ENCODE assay signal across 24 mouse cellular contexts in the genomic region with DNA sequence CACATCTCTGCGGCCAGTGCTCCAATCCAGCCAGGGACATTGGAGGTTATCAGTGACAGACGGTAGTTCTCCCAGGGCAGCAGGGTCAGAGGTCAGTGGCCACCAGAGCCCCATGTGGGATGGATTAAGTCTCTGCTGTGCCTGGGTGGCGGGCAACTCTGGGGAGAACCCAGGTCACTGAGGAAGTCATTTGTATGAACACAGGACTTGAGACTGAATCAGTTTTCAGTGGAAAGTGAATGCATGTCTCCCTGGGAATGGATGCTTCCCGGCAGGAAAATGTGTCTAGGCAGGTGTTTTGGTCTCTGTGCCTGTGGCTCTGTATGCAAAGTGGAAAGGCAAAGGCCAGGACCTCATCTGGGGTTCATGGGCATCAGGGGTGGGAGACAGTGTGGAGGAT.
"Had no signal": no experiment of that assay in that cellular context is flagged by ENCODE, and none has a peak within 500 bp of the region (broad histone marks: within the 10 kb centered on the region; RNA-seq: fewer than 3 reads in every experiment).

No protein-coding gene starts in this region.

- H3K27ac ChIP-seq: heart, adult 2 months; hindbrain, embryonic 14.5 days; kidney, embryonic 15.5 days; layer of hippocampus, adult 2 months; left cerebral cortex, adult 2 months; limb, embryonic 10.5 days; limb, embryonic 12.5 days; liver, embryonic 13.5 days; liver, embryonic 15.5 days had no signal

- H3K9ac ChIP-seq: heart, embryonic 12.5 days; hindbrain, embryonic 12.5 days; hindbrain, embryonic 14.5 days; kidney, embryonic 15.5 days; limb, embryonic 12.5 days; liver, embryonic 13.5 days; liver, embryonic 15.5 days; liver, postnatal 0 days had no signal

- H3K4me1 ChIP-seq: liver, embryonic 15.5 days had no signal

- H3K27me3 ChIP-seq: liver, embryonic 13.5 days had no signal

- ATAC-seq: hindbrain, embryonic 16.5 days; intestine, embryonic 16.5 days; liver, postnatal 0 days had no signal

- H3K4me2 ChIP-seq: heart, embryonic 12.5 days; hindbrain, embryonic 12.5 days; hindbrain, embryonic 14.5 days; kidney, embryonic 15.5 days; limb, embryonic 12.5 days; liver, embryonic 13.5 days; liver, embryonic 15.5 days had no signal

- H3K4me3 ChIP-seq: heart, adult 2 months; heart, embryonic 12.5 days; hindbrain, embryonic 12.5 days; kidney, embryonic 15.5 days; layer of hippocampus, adult 2 months; left cerebral cortex, adult 2 months; limb, embryonic 10.5 days; limb, embryonic 12.5 days; liver, embryonic 13.5 days; liver, embryonic 15.5 days had no signal

- H3K36me3 ChIP-seq: heart, embryonic 12.5 days; hindbrain, embryonic 12.5 days; kidney, embryonic 15.5 days; limb, embryonic 10.5 days; limb, embryonic 12.5 days; liver, embryonic 13.5 days; liver, embryonic 15.5 days had no signal

- H3K9me3 ChIP-seq: heart, embryonic 12.5 days; hindbrain, embryonic 12.5 days; kidney, embryonic 15.5 days; limb, embryonic 10.5 days; limb, embryonic 12.5 days; liver, embryonic 13.5 days; liver, embryonic 15.5 days had no signal

- DNase-seq: gastrocnemius, postnatal 14 days; gastrocnemius, postnatal 36 days; heart, adult 11 months; heart, adult 2 months; heart, postnatal 10 days; kidney, adult 11 months; kidney, adult 2 months; kidney, adult 9 months; kidney, postnatal 10 days; kidney, postnatal 25 days; kidney, postnatal 4 days; liver, embryonic 13.5 days; liver, postnatal 0 days had no signal
